ENCODE assay signal across 9 mouse cellular contexts in the genomic region with DNA sequence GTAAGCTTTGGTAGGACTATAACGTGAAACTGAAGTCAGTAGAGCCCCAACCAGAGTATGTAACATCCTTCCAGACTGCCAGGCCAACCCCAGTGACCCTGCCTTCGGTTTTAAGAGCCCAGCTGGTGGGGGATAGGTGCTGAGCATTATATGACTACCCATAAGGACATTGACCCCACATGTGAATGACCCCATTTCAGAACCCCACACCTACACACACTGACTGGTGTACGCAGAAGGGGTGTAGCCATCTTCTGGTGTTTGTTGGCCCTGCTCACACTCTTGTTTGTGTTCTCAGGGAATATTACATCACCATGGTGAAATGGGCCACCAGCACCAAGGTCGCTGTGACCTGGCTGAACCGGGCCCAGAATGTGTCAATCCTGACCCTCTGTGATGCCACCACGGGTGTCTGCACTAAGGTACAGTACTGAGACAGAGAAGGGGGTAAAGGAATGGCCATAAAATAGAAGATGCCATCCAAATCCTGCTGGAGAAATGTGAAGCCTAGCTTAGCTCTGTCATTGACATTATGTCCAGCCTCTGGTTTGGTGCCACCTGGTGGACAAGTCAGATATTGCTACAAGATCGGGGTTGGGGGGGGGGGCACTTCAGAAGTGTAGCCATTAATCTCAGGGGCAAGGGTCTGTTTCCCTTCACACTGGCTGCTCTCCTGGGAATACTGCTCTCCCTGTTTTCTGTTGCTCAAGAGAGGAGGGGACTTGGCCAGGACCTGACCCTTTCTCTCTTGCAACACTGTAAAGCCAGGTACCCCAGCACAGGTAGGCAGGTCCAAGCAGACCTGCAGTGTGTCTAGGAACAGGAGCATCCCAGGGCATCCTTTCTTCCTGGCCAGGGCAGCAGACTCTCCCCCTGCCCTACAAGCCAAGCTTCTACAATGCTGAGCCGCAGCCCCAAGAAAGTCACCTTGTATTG.
DNase-seq lines count a peak whose midpoint lies in the region; ATAC-seq and TF ChIP-seq lines count a peak whose summit lies in the region.
"Had no signal": no experiment of that assay in that cellular context is flagged by ENCODE, and none has a peak within 500 bp of the region (broad histone marks: within the 10 kb centered on the region; RNA-seq: fewer than 3 reads in every experiment).

No protein-coding gene starts in this region.

- DNase-seq in kidney, adult 18-20 months = peak; percentile 12
- DNase-seq in kidney, adult 11 months = no peak
- DNase-seq in MEL (ENCODE audit: low read depth, low spot score) = peak; percentile 23
- DNase-seq in cerebellum, adult 11 months = peak; percentile 30
- DNase-seq in retina, postnatal 7 days (ENCODE audit: low read depth, low spot score) = peak; percentile 51
- no peak for DNase-seq in layer of hippocampus, adult 18-20 months (ENCODE audit: low spot score in 2 of 2)

- peak; percentile 34 for TF ChIP-seq RAD21 in MEL (IDR thresholded peaks at IDR 0.05; ENCODE audit: low read depth, low read length)

- TF ChIP-seq POLR2A in MEL (IDR thresholded peaks at IDR 0.05; ENCODE audit: control insufficient read depth in 1 of 2, insufficient read depth in 1 of 2, low read depth in 1 of 2, low read length in 2 of 2, poor library complexity in 1 of 2) = no peak

- no peaks in the 10 kb centered on the region for H3K36me3 ChIP-seq in MEL (ENCODE audit: control insufficient read depth in 1 of 2, insufficient read depth in 2 of 2, low read length in 2 of 2)
- H3K36me3 ChIP-seq in hindbrain, embryonic 13.5 days = 0 out of 2 replicates have a peak, but pooled peaks cover 14% of the 10 kb centered on the region
- H3K36me3 ChIP-seq in lung, embryonic 15.5 days = no peaks in the 10 kb centered on the region
- H3K36me3 ChIP-seq: embryonic facial prominence, embryonic 15.5 days had no signal

- WGBS in hindbrain, embryonic 13.5 days = 59% methylated on average over 8 of the region's 8 CpGs
- WGBS in lung, embryonic 15.5 days = 54% methylated on average over 8 of the region's 8 CpGs

- no peak overlapping the region for H3K4me3 ChIP-seq in MEL (ENCODE audit: control insufficient read depth in 1 of 2, insufficient read depth in 1 of 2, low read depth in 2 of 2, low read length in 2 of 2)
- no peak overlapping the region for H3K4me3 ChIP-seq in hindbrain, embryonic 13.5 days
- H3K4me3 ChIP-seq in lung, embryonic 15.5 days = no peak overlapping the region
- H3K4me3 ChIP-seq: embryonic facial prominence, embryonic 15.5 days had no signal

- H3K27ac ChIP-seq in MEL (ENCODE audit: control insufficient read depth, low read depth, low read length) = no peak overlapping the region
- H3K27ac ChIP-seq in hindbrain, embryonic 13.5 days = no peak overlapping the region
- no peak overlapping the region for H3K27ac ChIP-seq in lung, embryonic 15.5 days
- H3K27ac ChIP-seq: embryonic facial prominence, embryonic 15.5 days had no signal

- H3K9me3 ChIP-seq in MEL (replicated peaks; ENCODE audit: insufficient read depth, low read length) = no peaks in the 10 kb centered on the region
- H3K9me3 ChIP-seq in hindbrain, embryonic 13.5 days = no peaks in the 10 kb centered on the region
- H3K9me3 ChIP-seq in lung, embryonic 15.5 days = no peaks in the 10 kb centered on the region
- H3K9me3 ChIP-seq: embryonic facial prominence, embryonic 15.5 days had no signal

- no peaks in the 10 kb centered on the region for H3K4me1 ChIP-seq in MEL (ENCODE audit: control insufficient read depth in 1 of 2, insufficient read depth in 2 of 2, low read length in 2 of 2)
- peaks cover 5% of the 10 kb centered on the region; the same call in 1 of the 2 replicates for H3K4me1 ChIP-seq in hindbrain, embryonic 13.5 days (replicated peaks)
- no peaks in the 10 kb centered on the region for H3K4me1 ChIP-seq in lung, embryonic 15.5 days
- H3K4me1 ChIP-seq: embryonic facial prominence, embryonic 15.5 days had no signal

- no peaks in the 10 kb centered on the region for H3K27me3 ChIP-seq in MEL (ENCODE audit: control insufficient read depth in 1 of 2, insufficient read depth in 2 of 2, low read length in 2 of 2)
- no peaks in the 10 kb centered on the region for H3K27me3 ChIP-seq in hindbrain, embryonic 13.5 days
- H3K27me3 ChIP-seq in lung, embryonic 15.5 days = no peaks in the 10 kb centered on the region
- H3K27me3 ChIP-seq: embryonic facial prominence, embryonic 15.5 days had no signal

- no peak overlapping the region for H3K4me2 ChIP-seq in hindbrain, embryonic 13.5 days
- H3K4me2 ChIP-seq in lung, embryonic 15.5 days = no peak overlapping the region
- H3K4me2 ChIP-seq: embryonic facial prominence, embryonic 15.5 days had no signal

- no peak for TF ChIP-seq EP300 in MEL (IDR thresholded peaks at IDR 0.05; ENCODE audit: low read depth in 1 of 2, low read length in 2 of 2)

- no peak overlapping the region for H3K9ac ChIP-seq in MEL (ENCODE audit: control insufficient read depth, low read depth, low read length, poor library complexity, severe bottlenecking)
- H3K9ac ChIP-seq in hindbrain, embryonic 13.5 days = no peak overlapping the region
- H3K9ac ChIP-seq in lung, embryonic 15.5 days = no peak overlapping the region
- H3K9ac ChIP-seq: embryonic facial prominence, embryonic 15.5 days had no signal

- peak; percentile 51 to 72 (median 59) for TF ChIP-seq CTCF in MEL (IDR thresholded peaks at IDR 0.05 in 2 of 3, conservative IDR thresholded peaks at IDR 0.05 in 1 of 3; ENCODE audit: control insufficient read depth in 1 of 3, insufficient read depth in 1 of 3, low read depth in 2 of 3, low read length in 3 of 3, poor library complexity in 1 of 3, severe bottlenecking in 1 of 3)

- no peaks in the 10 kb centered on the region for H3K79me2 ChIP-seq in MEL (ENCODE audit: control insufficient read depth, insufficient read depth, low read length, poor library complexity)

- ATAC-seq in hindbrain, embryonic 13.5 days (ENCODE audit: low FRiP score) = peak; percentile 63
- peak; percentile 35; the same call in 1 of the 2 replicates for ATAC-seq in lung, embryonic 15.5 days (ENCODE audit: borderline replicate concordance, extremely low read depth, low FRiP score, low TSS enrichment)

TF ChIP-seq in MEL, 35 proteins besides CTCF, POLR2A, EP300 and RAD21:
- TF ChIP-seq SMC3 (IDR thresholded peaks at IDR 0.05; ENCODE audit: low read depth, low read length) = peak; percentile 60
- no peak for TF ChIP-seq ZKSCAN1 (IDR thresholded peaks at IDR 0.05; ENCODE audit: low read depth, low read length)

Comparison
In these comparisons a context has a peak if more than half of its experiments do, and no peak if none do; other contexts are left out.
1. DNase-seq: peak in kidney, adult 18-20 months (single experiment), MEL (single experiment), cerebellum, adult 11 months (single experiment) and retina, postnatal 7 days (single experiment); none in kidney, adult 11 months (single experiment) and layer of hippocampus, adult 18-20 months (0 of 2).